Mouse (Mus musculus) ovary, postnatal 36 days (tissue): ENCODE measurements around the gene Cdh5.

Experiments
- DNase-seq: peaks from one replicate; pipeline ENCODE4 v3.0.0; 2022; ENCODE audit warnings: low spot score, mixed read lengths

Gene Cdh5

DNA sequence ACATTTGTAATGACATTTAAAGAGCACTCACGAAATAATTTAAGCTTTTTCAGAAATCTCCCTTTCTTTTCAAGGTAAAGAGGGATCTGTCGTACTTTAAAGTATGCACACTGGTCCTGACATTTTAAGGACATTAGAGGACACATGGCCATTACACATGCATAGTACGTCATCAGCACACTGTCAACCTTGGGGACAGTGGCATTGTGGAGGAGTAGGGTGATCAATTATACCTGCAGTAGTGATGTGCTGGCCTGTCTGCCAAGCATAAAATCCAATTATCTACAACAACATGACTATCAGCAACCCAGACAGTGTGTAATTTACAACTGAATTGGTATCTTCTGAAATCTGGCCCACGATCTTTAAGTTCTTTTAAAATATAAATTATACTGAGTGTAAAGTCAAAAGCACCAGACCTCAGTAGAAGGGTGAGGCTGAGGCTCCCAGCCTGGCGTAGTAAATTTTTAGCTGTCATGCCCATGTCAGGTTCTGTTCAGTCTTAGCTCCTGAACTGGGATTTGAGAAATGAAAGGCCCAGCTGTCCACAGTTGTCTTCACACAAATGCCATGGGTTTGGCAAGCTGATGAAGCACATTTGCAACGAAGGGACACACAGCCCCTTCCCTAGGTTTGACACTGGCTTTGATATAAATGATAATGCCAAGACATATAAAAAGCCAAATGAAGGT lies 89.5 kb downstream of the Cdh5 start:
- DNase-seq, result no peak

GRCm38 (mm10) chr8:104191496-104191895 lies 90.1 kb downstream of the Cdh5 start:
- DNase-seq, result no peak
